Mouse (Mus musculus) hindbrain, embryonic 10.5 days (tissue): Measurements from ENCODE around the gene Ndufb10. TPM values are rescaled to one million over a fixed set of nuclear protein-coding genes. Genes with fewer than 3 reads are reported as not detected.

ENCODE experiments used
- DNase-seq: peaks from one replicate; pipeline ENCODE4 v3.0.0-alpha.2; 2017; ENCODE audit warnings: low spot score
- H3K27ac ChIP-seq: fragments of 300-500 bp; sonication (generic); 2 replicates; pipeline ENCODE4 v1.5.1; 2016; ENCODE audit warnings: mild to moderate bottlenecking, moderate library complexity
- H3K27me3 ChIP-seq: fragments of 300-500 bp; sonication (generic); 2 replicates; pipeline ENCODE4 v1.6.1; 2016; ENCODE audit warnings: mild to moderate bottlenecking; ENCODE audit not compliant: poor library complexity, insufficient read depth, severe bottlenecking
- H3K36me3 ChIP-seq: fragments of 300-500 bp; sonication (generic); 2 replicates; pipeline ENCODE4 v1.6.1; 2016; ENCODE audit warnings: mild to moderate bottlenecking, moderate library complexity
- H3K4me1 ChIP-seq: fragments of 300-500 bp; sonication (generic); replicated peaks from 2 replicates; pipeline ENCODE4 v1.6.1; 2016; ENCODE audit warnings: mild to moderate bottlenecking
- H3K4me3 ChIP-seq: fragments of 300-500 bp; sonication (generic); 2 replicates; pipeline ENCODE4 v1.5.1; 2016; ENCODE audit warnings: mild to moderate bottlenecking, moderate library complexity
- H3K9me3 ChIP-seq: fragments of 300-500 bp; sonication (generic); 2 replicates; pipeline ENCODE4 v1.6.1; 2016; ENCODE audit warnings: mild to moderate bottlenecking, moderate library complexity
- WGBS: fragments of 180-500 bp; shearing (Covaris S2); methylation state at CpG from one replicate; pipeline ENCODE4 v1.1.7; 2016; 5-methylcytosine and 5-hydroxymethylcytosine counted together
- polyA plus RNA-seq: library from polyadenylated mRNA; unstranded; fragments of >200 nt; fragmentation: Nextera tagmentation; extraction: Ambion mirVana; gene quantifications from 2 replicates; pipeline ENCODE4 v1.2.1, GENCODE M21; 2016

Ndufb10 gene
- polyA plus RNA-seq, 1 experiment from 2014 or later = 240 TPM

- WGBS = 71% methylated on average over 3 of the region's 3 CpGs
- Histone ChIP-seq H3K4me1 (peaks cover 5% of the 10 kb centered on the region), H3K9me3 (no peaks in the 10 kb centered on the region), H3K27me3 (peaks cover 24% of the 10 kb centered on the region; the same call in 1 of the 2 replicates), H3K36me3 (peaks cover 23% of the 10 kb centered on the region), H3K4me3 (no peak overlapping the region), H3K27ac (no peak overlapping the region)
- no peak for DNase-seq
Observed at GRCm38 (mm10) chr17:24744381-24744780, 20.1 kb upstream of the Ndufb10 start.

- Histone ChIP-seq H3K27ac (no peak overlapping the region), H3K27me3 (peaks cover 19% of the 10 kb centered on the region; the same call in 1 of the 2 replicates), H3K36me3 (peaks cover 23% of the 10 kb centered on the region), H3K4me1 (peaks cover 5% of the 10 kb centered on the region), H3K4me3 (no peak overlapping the region), H3K9me3 (no peaks in the 10 kb centered on the region)
- no peak for DNase-seq
- 75% methylated on average over 5 of the region's 5 CpGs for WGBS
Observed at GRCm38 (mm10) chr17:24743896-24744295, 19.6 kb upstream of the Ndufb10 start.

GRCm38 (mm10) chr17:24742307-24742706, 18.0 kb upstream of the Ndufb10 start:
- 85% methylated on average over 8 of the region's 8 CpGs for WGBS
- H3K27me3 ChIP-seq = peaks cover 12% of the 10 kb centered on the region; the same call in 1 of the 2 replicates
- H3K4me1 ChIP-seq = peaks cover 11% of the 10 kb centered on the region
- H3K27ac ChIP-seq = no peak overlapping the region
- no peaks in the 10 kb centered on the region for H3K9me3 ChIP-seq
- H3K4me3 ChIP-seq = no peak overlapping the region
- peaks cover 23% of the 10 kb centered on the region for H3K36me3 ChIP-seq
- no peak for DNase-seq

- H3K36me3 ChIP-seq = peaks cover 23% of the 10 kb centered on the region
- peaks cover 24% of the 10 kb centered on the region for H3K4me1 ChIP-seq
- H3K27me3 ChIP-seq = no peaks in the 10 kb centered on the region
- H3K27ac ChIP-seq = no peak overlapping the region
- no peak for DNase-seq
- 83% methylated on average over 8 of the region's 8 CpGs for WGBS
- H3K9me3 ChIP-seq = no peaks in the 10 kb centered on the region
- H3K4me3 ChIP-seq = no peak overlapping the region
Observed at GRCm38 (mm10) chr17:24739926-24740325, 15.6 kb upstream of the Ndufb10 start.

- H3K4me3 ChIP-seq = no peak overlapping the region
- 84% methylated on average over 4 of the region's 4 CpGs for WGBS
- DNase-seq = no peak
- no peaks in the 10 kb centered on the region for H3K9me3 ChIP-seq
- 0 out of 2 replicates have a peak, but pooled peaks cover 9% of the 10 kb centered on the region for H3K27me3 ChIP-seq
- H3K4me1 ChIP-seq = peaks cover 24% of the 10 kb centered on the region
- H3K27ac ChIP-seq = no peak overlapping the region
- H3K36me3 ChIP-seq = peaks cover 23% of the 10 kb centered on the region
Observed at GRCm38 (mm10) chr17:24738238-24738637, 14.0 kb upstream of the Ndufb10 start.

- no peak for DNase-seq
- H3K36me3 ChIP-seq = peaks cover 17% of the 10 kb centered on the region
Observed at GRCm38 (mm10) chr17:24737135-24737810, 13.0 kb upstream of the Ndufb10 start.

GRCm38 (mm10) chr17:24736330-24737051, 12.2 kb upstream of the Ndufb10 start, which contains the start of gene Msrb1:
Gene Msrb1, plus strand, starts transcription at chr17:24736642.
- H3K4me3 ChIP-seq = peak within 1 kb of the TSS; percentile 81
- WGBS = 2% methylated on average over 29 of the region's 29 CpGs
- H3K9me3 ChIP-seq = no peaks in the 10 kb centered on the region
- peak; percentile 95 for DNase-seq
- 0 out of 2 replicates have a peak, but pooled peaks cover 10% of the 10 kb centered on the region for H3K27me3 ChIP-seq
- peaks cover 24% of the 10 kb centered on the region for H3K4me1 ChIP-seq
- H3K36me3 ChIP-seq = peaks cover 9% of the 10 kb centered on the region; the same call in 1 of the 2 replicates
- H3K27ac ChIP-seq = peak within 1 kb of the TSS; percentile 80

More at GRCm38 (mm10) chr17:24737135-24737810, 13.0 kb upstream of the Ndufb10 start:
- H3K4me1 ChIP-seq = peaks cover 24% of the 10 kb centered on the region
- H3K27ac ChIP-seq = no peak overlapping the region
- 29% methylated on average over 8 of the region's 8 CpGs for WGBS
- peak overlapping the region; percentile 81 for H3K4me3 ChIP-seq
- H3K9me3 ChIP-seq = no peaks in the 10 kb centered on the region
- 0 out of 2 replicates have a peak, but pooled peaks cover 10% of the 10 kb centered on the region for H3K27me3 ChIP-seq

GRCm38 (mm10) chr17:24735446-24735845, 11.2 kb upstream of the Ndufb10 start:
- WGBS = 87% methylated on average over 7 of the region's 7 CpGs
- H3K4me3 ChIP-seq = no peak overlapping the region
- H3K9me3 ChIP-seq = no peaks in the 10 kb centered on the region
- DNase-seq = no peak
- H3K4me1 ChIP-seq = peaks cover 24% of the 10 kb centered on the region
- peaks cover 9% of the 10 kb centered on the region; the same call in 1 of the 2 replicates for H3K36me3 ChIP-seq
- 0 out of 2 replicates have a peak, but pooled peaks cover 10% of the 10 kb centered on the region for H3K27me3 ChIP-seq
- no peak overlapping the region for H3K27ac ChIP-seq

- H3K27ac ChIP-seq = no peak overlapping the region
Observed at GRCm38 (mm10) chr17:24734513-24734912, 10.2 kb upstream of the Ndufb10 start.

GRCm38 (mm10) chr17:24733434-24734050, 9.3 kb upstream of the Ndufb10 start:
- no peak overlapping the region for H3K27ac ChIP-seq
- DNase-seq = no peak
- no peaks in the 10 kb centered on the region for H3K36me3 ChIP-seq
- no peak overlapping the region for H3K4me3 ChIP-seq
- peaks cover 24% of the 10 kb centered on the region for H3K4me1 ChIP-seq
- 0 out of 2 replicates have a peak, but pooled peaks cover 10% of the 10 kb centered on the region for H3K27me3 ChIP-seq
- H3K9me3 ChIP-seq = no peaks in the 10 kb centered on the region
- WGBS = 90% methylated on average over 21 of the region's 21 CpGs

More at GRCm38 (mm10) chr17:24734513-24734912, 10.2 kb upstream of the Ndufb10 start:
- 0 out of 2 replicates have a peak, but pooled peaks cover under 1% of the 10 kb centered on the region for H3K36me3 ChIP-seq
- no peak for DNase-seq
- 0 out of 2 replicates have a peak, but pooled peaks cover 10% of the 10 kb centered on the region for H3K27me3 ChIP-seq
- no peak overlapping the region for H3K4me3 ChIP-seq
- H3K4me1 ChIP-seq = peaks cover 24% of the 10 kb centered on the region
- WGBS = 81% methylated on average over 1 of the region's 1 CpGs
- H3K9me3 ChIP-seq = no peaks in the 10 kb centered on the region

GRCm38 (mm10) chr17:24732233-24732935, 8.1 kb upstream of the Ndufb10 start:
- H3K9me3 ChIP-seq = no peaks in the 10 kb centered on the region
- no peak overlapping the region for H3K27ac ChIP-seq
- 0 out of 2 replicates have a peak, but pooled peaks cover 14% of the 10 kb centered on the region for H3K27me3 ChIP-seq
- H3K4me1 ChIP-seq = peaks cover 19% of the 10 kb centered on the region
- H3K4me3 ChIP-seq = no peak overlapping the region
- 81% methylated on average over 12 of the region's 12 CpGs for WGBS
- no peak for DNase-seq
- no peaks in the 10 kb centered on the region for H3K36me3 ChIP-seq

- Histone ChIP-seq H3K27ac (no peak overlapping the region), H3K27me3 (0 out of 2 replicates have a peak, but pooled peaks cover 14% of the 10 kb centered on the region), H3K4me3 (no peak overlapping the region), H3K9me3 (no peaks in the 10 kb centered on the region), H3K36me3 (no peaks in the 10 kb centered on the region), H3K4me1 (peaks cover 5% of the 10 kb centered on the region)
- 81% methylated on average over 14 of the region's 14 CpGs for WGBS
- DNase-seq = no peak
Observed at GRCm38 (mm10) chr17:24730787-24731186, 6.5 kb upstream of the Ndufb10 start.
